Mouse (Mus musculus) 3T3-L1 (cell line): ENCODE results near the gene Svopl.

Experiments
- DNase-seq: peaks from one replicate; pipeline ENCODE4 v3.0.0-alpha.2; 2015; ENCODE audit warnings: low read depth, low spot score

The Svopl gene

DNA sequence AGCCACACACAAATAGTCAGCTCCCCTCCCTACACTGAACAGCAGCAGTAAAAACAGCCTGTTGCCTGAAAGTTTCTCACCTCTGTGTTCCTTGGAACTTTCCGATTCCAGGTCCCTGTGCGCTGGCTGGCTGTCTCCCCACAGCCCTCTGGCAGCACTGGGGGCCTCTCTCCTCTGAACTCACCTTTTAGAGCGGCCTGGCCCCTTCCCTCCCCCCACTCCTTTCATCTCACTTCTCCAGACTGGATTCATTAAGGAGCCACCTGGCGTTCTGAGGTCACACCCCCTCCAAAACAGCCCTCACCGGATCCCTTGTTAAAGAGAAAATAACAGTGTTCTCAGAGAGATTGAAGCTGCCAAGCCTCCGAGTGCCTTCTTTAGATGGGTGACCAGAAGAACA, at the start of gene Svopl:
Gene Svopl, minus strand, starts transcription at position 159 of the 400 bp plus-strand sequence.
- DNase-seq: no peak

GRCm38 (mm10) chr6:38094701-38095100, 47.9 kb upstream of the Svopl start:
- DNase-seq: peak; percentile 78

DNA sequence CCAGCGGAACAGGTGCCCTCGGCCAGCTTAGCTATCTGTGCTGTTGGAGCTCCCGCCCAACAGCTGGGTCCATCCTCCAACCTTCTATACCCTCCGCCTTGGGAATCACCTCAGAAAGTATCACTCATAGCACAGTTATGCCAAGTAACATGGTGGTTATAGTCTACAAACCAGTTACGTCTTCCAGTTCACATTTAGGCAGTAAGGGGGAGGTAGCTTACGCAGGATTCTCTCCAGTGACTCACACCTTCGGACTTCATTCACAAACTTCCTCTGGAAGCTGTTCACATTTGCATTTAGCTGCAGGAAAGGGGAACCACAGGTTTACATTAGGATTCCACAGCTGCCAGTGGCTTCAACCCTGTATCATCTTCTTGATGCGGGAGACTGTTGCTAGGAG, 45.7 kb upstream of the Svopl start:
- peak; percentile 94 for DNase-seq

DNA sequence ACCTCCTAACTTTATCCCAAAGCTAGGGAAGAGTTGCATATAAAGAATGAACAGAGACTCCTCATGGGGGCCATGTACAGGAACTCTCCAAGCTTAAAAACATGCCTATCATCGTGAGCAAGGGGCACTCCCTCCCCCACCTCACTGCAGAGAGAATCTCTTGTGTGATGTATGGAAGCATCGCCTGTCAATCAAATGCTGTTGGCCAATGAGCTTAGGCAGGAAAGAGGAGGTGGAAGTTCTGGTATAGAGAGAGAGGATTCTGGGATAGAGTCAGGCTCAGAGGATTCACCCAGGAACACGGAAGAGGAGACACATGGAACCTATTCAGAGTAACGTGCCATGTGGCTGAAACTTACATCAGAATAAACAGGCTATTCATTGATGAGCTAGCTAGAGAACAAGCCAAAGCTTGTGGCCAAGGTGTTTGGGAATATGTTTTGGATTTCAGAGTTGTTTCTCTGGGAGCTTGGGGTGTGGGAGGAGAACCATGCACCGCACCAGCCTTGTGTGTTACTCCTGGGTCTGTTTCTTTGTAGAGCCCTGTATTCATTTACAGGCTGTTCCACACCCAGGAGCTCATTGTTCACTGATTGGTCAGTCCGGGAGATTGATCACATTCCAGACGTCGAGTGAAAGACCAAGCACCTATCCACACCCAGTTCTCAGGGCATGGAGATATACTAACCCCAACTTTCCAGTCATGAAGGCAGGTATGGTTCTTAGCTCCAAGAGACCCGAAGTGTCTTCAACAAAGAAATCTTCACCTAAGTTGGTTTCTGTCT, 40.6 kb upstream of the Svopl start:
- DNase-seq: no peak

GRCm38 (mm10) chr6:38083204-38083603, 36.4 kb upstream of the Svopl start:
- DNase-seq: no peak

DNA sequence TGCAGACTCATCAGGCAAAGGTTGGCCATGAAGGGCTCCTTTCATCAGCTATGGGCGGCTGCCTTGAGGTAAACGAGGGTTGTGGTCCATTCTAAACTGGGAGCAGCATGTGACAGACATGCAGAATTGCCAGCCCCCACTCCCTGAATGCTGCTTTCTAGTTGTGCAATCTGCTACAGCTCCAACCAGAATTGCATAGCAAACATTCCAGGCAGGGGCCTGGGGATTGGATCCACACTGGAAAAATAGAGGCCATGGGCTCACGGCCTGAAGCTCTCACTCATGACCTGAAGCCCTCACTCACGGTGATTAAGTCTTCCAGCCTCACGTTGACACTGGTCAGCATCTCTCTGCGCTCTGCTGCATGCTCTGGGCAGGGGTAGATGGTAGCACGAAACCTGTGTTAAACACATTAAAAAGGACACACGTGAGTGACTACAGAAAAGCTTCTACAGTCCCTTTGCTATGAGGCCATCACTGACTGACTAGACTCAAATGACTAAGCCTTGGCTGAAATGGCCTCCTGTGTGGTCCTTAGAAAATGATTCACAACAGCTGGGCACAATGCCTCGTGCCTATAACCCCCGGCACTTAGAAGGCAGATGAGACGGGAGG, 35.0 kb upstream of the Svopl start:
- peak; percentile 96 for DNase-seq

- DNase-seq: no peak
These were observed 33.6 kb upstream of the Svopl start for GRCm38 (mm10) chr6:38080364-38080763.

DNA sequence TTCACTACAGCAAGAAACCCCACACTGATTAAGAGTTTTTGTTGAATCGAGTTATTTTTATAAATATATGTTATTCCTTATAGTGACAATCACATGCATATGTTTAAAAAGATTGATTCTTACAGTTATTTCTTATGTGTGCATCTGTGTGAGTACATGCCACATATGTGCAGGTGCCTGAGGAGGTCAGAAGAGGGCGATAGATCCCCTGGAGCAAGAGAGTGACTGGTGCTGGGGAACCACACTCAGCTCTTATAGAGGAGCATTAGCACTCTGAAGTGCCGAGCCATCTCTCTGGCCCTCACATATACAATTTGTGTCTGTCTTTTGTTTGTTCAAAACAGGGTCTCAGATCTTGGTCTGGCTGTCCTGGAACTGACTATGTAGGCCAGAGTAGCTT, 26.8 kb upstream of the Svopl start:
- DNase-seq: no peak

DNA sequence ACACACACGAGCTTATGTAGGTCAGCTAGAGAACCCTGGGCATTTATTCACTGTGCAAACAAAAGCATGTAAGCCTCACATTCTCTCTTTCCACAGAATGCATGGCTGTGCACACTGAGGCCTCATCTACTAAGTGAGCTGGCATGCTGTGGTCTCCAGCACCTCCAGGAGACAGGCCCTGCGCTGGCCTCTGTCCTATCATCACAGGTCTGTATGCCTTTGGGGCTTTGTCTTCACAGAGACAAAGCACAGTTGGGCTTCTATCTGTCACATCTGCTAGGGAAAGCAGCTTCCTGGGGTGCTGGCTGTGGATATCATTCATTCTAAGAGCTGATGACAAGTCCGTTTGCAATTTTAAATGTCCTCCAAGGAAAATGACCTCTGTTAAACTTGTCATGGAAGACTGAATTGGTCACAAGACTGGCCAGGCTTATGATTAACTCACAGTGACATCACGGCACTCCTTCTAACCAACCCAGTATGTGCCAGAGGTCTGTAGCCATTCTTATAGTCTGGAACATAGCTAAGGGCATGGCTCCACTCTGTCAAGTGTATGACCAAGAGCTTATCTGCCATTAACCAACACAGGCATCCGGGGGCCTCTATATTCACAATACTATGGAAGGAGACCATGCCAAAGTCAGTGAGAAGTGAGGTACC, 25.5 kb upstream of the Svopl start:
- DNase-seq: peak; percentile 68

DNA sequence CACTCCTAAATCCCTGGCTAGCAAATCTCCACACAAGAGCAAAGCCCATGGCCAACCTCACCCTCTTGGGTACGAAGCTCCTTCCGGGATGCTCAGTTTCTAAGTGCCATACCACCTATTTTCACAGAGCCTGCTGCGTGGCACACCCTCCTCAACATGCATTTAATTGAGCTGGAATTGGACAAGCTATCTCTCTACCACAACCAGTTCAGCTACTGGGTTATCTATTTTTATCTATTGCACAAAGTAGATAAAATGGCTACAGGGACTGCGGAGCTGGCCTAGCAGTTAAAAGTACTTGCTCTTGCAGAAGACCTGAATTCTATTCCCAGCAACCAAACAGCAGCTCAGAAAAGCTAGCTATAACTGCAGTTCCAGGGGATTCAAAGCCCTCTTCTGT, 24.5 kb upstream of the Svopl start:
- no peak for DNase-seq

DNA sequence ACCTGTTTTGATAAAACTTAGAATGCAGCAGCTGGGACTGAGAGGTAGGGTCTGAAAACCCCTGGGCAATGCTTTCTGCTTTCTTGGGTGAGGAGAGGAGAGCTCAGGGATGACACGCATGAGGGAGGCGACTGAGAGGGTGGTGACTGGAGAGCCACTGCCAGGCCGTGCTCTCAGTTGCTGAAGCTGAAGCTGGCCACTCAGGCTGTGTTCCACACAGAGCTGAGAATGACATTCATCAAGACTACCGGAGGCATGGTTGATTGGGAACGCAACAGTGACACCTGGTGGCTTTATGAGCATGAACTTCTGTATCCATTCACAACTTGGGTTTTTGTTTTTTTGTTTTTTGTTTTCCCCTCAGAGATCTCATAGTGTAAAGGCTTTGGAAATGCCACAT, 19.4 kb upstream of the Svopl start:
- peak; percentile 94 for DNase-seq

GRCm38 (mm10) chr6:38065501-38066122, 18.8 kb upstream of the Svopl start:
- no peak for DNase-seq

DNA sequence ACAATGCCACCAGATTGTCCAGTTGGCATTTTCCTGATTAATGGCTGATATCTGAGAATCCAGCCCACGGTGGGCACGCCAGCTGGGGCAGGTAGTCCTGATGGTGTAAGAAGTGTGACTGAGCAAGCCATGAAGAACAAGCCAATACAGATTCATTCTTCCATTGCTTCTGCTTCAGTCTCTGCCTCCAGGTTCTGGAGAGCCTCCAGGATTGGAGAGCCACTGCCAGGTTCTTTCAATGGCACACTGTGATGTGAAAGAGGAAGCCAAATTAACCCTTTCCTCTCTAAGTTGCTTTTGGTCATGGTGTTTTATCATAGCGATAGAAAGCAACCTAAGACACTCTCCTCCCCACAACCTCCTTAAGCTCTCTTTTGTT, 18.3 kb upstream of the Svopl start:
- DNase-seq: no peak

- DNase-seq: no peak
These were observed 17.8 kb upstream of the Svopl start for GRCm38 (mm10) chr6:38064621-38065020.

- DNase-seq: no peak
These were observed 12.0 kb upstream of the Svopl start for GRCm38 (mm10) chr6:38058805-38059204.

- DNase-seq: no peak
These were observed 8.9 kb upstream of the Svopl start for GRCm38 (mm10) chr6:38055471-38056330.

GRCm38 (mm10) chr6:38049601-38050000, 2.8 kb upstream of the Svopl start:
- DNase-seq: no peak

DNA sequence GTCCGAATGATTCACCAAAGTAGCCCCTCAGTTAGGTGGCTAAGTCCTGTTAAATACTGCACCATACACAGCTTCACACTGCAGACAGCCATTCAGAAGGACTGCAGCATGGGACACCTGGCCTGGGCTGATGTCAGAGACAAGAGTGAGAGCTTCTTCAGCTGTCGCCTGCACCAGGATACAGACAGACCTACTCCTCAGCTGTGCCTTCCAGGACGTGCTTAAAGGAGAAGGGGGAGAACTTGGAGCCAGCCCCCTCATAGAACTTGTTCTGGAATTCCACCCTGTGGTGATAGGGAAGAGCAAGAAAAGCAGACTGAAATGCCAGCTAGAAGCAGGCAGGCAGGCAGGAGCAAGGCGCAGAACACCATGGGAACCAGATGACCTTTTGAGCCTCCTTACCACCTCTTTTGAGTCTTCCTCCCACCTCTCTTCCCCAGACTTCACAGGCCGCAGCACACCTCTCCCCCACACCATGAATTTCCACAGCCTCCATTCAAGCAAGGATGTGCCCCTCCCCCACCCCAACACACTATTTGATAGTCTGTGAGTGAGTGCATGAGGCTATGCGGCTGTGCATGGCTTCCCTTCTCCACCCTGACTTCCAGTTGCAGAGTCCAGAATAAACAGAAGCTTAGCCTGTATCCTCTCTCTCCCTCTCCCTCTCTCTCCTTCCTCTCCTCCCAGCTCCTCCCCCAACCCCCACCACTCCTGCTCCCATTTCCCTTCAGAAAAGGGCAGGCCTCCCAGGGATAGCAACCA, 2.2 kb upstream of the Svopl start:
- no peak for DNase-seq

- DNase-seq: no peak
These were observed 1.2 kb upstream of the Svopl start for GRCm38 (mm10) chr6:38048003-38048402.

GRCm38 (mm10) chr6:38032801-38033566, 13.8 kb downstream of the Svopl start:
- DNase-seq: no peak
